Mouse (Mus musculus) neural tube, postnatal 0 days (tissue): ENCODE data around the gene Prrc2a. TPM values are rescaled to one million over a fixed set of nuclear protein-coding genes. Genes with fewer than 3 reads are reported as not detected.

Experiments used
- microRNA-seq: library from miRNA; unstranded; fragments of <30 nt; microRNA quantifications from one replicate; pipeline ENCODE4, GENCODE M21; 2016
- polyA plus RNA-seq: library from polyadenylated mRNA; unstranded; fragments of >200 nt; fragmentation: Nextera tagmentation; extraction: Ambion mirVana; gene quantifications from 2 replicates; pipeline ENCODE4 v1.2.1, GENCODE M21; 2015

The Prrc2a gene
- polyA plus RNA-seq, 1 experiment from 2014 or later: 109 TPM

Small RNA genes within 50 kb of the gene (microRNA-seq; reads per million reads assigned to microRNA genes)
- gene Mir6973a (not detected), gene Mir6974 (not detected)

Other genes starting within 250 kb of the Prrc2a start
- 40.7 and 44.0 TPM in 2 replicates for gene Neu1, start 233.6 kb downstream of the Prrc2a start, polyA plus RNA-seq
- 0.79 and 1.4 TPM in 2 replicates for gene Hspa1b, start 205.7 kb downstream of the Prrc2a start, polyA plus RNA-seq
- gene Gm20481, start 195.0 kb downstream of the Prrc2a start, polyA plus RNA-seq: not detected in 2 replicates
- 13.8 and 15.5 TPM in 2 replicates for gene Hspa1a, start 192.7 kb downstream of the Prrc2a start, polyA plus RNA-seq
- 0.58 and 0.76 TPM in 2 replicates for gene Hspa1l, start 192.2 kb downstream of the Prrc2a start, polyA plus RNA-seq
- 88.6 and 94.3 TPM in 2 replicates for gene Lsm2, start 183.0 kb downstream of the Prrc2a start, polyA plus RNA-seq
- gene Vars, start 163.9 kb downstream of the Prrc2a start, polyA plus RNA-seq: 38.5 and 45.0 TPM in 2 replicates
- gene Vwa7, start 148.3 kb downstream of the Prrc2a start, polyA plus RNA-seq: 0.25 and 0.59 TPM in 2 replicates
- gene Sapcd1, start 136.9 kb downstream of the Prrc2a start, polyA plus RNA-seq: 3.2 and 4.4 TPM in 2 replicates
- gene Msh5, start 118.2 kb downstream of the Prrc2a start, polyA plus RNA-seq: 1.6 and 2.0 TPM in 2 replicates
- gene Clic1, start 114.9 kb downstream of the Prrc2a start, polyA plus RNA-seq: 72.4 and 75.0 TPM in 2 replicates
- 173 and 187 TPM in 2 replicates for gene Ddah2, start 105.9 kb downstream of the Prrc2a start, polyA plus RNA-seq
- not detected in 2 replicates for gene Ly6g6c, start 99.5 kb downstream of the Prrc2a start, polyA plus RNA-seq
- gene Mpig6b, start 98.7 kb downstream of the Prrc2a start, polyA plus RNA-seq: 0.19 and 0.22 TPM in 2 replicates
- 0.52 and 1.2 TPM in 2 replicates for gene Ly6g6e, start 88.0 kb downstream of the Prrc2a start, polyA plus RNA-seq
- 0.81 and 1.9 TPM in 2 replicates for gene Ly6g6d, start 86.8 kb downstream of the Prrc2a start, polyA plus RNA-seq
- 0.31 TPM in 1 of 2 replicates, not detected in the other for gene Ly6g6f, start 79.3 kb downstream of the Prrc2a start, polyA plus RNA-seq
- 114 and 120 TPM in 2 replicates for gene Abhd16a, start 75.6 kb downstream of the Prrc2a start, polyA plus RNA-seq
- gene Ly6g5c, start 56.6 kb downstream of the Prrc2a start, polyA plus RNA-seq: not detected in 2 replicates
- 0.48 and 0.59 TPM in 2 replicates for gene Ly6g5b, start 49.5 kb downstream of the Prrc2a start, polyA plus RNA-seq
- gene Gpank1, start 43.4 kb downstream of the Prrc2a start, polyA plus RNA-seq: 15.3 and 17.2 TPM in 2 replicates
- 377 and 395 TPM in 2 replicates for gene Csnk2b, start 42.8 kb downstream of the Prrc2a start, polyA plus RNA-seq
- 9.6 and 11.8 TPM in 2 replicates for gene D17H6S53E, start 38.5 kb downstream of the Prrc2a start, polyA plus RNA-seq
- 0.21 TPM in 1 of 2 replicates, not detected in the other for gene Apom, start 32.8 kb downstream of the Prrc2a start, polyA plus RNA-seq
- 51.1 and 58.5 TPM in 2 replicates for gene Bag6, start 29.7 kb downstream of the Prrc2a start, polyA plus RNA-seq
- gene Aif1, start 11.2 kb upstream of the Prrc2a start, polyA plus RNA-seq: 15.4 and 15.5 TPM in 2 replicates
- 10.1 and 10.9 TPM in 2 replicates for gene Lst1, start 23.5 kb upstream of the Prrc2a start, polyA plus RNA-seq
- gene Ltb, start 29.5 kb upstream of the Prrc2a start, polyA plus RNA-seq: 1.4 and 1.6 TPM in 2 replicates
- gene Tnf, start 37.1 kb upstream of the Prrc2a start, polyA plus RNA-seq: 0.12 TPM in 1 of 2 replicates, not detected in the other
- 0.71 and 1.0 TPM in 2 replicates for gene Lta, start 40.5 kb upstream of the Prrc2a start, polyA plus RNA-seq
- 0.46 and 0.48 TPM in 2 replicates for gene Gm16181, start 55.9 kb upstream of the Prrc2a start, polyA plus RNA-seq
- 210 and 227 TPM in 2 replicates for gene Atp6v1g2, start 68.8 kb upstream of the Prrc2a start, polyA plus RNA-seq
- gene Nfkbil1, start 70.9 kb upstream of the Prrc2a start, polyA plus RNA-seq: 12.5 and 13.2 TPM in 2 replicates
- 251 and 271 TPM in 2 replicates for gene Ddx39b, start 76.8 kb upstream of the Prrc2a start, polyA plus RNA-seq
- gene H2-D1, start 97.8 kb upstream of the Prrc2a start, polyA plus RNA-seq: 158 and 172 TPM in 2 replicates
- gene H2-Q1, start 155.5 kb upstream of the Prrc2a start, polyA plus RNA-seq: 0.65 and 1.1 TPM in 2 replicates
- gene H2-Q2, start 177.3 kb upstream of the Prrc2a start, polyA plus RNA-seq: 9.1 and 10.5 TPM in 2 replicates
- 0.97 and 1.9 TPM in 2 replicates for gene H2-Q4, start 214.7 kb upstream of the Prrc2a start, polyA plus RNA-seq